Mouse (Mus musculus): Measurements from ENCODE around the gene Usp48.

GRCm38 (mm10) chr4:137671711-137672500 is 78.4 kb downstream of the Usp48 start:
- TF ChIP-seq CTCF (IDR thresholded peaks at IDR 0.05; ENCODE audit: low read depth) (no peak), EP300 (IDR thresholded peaks at IDR 0.05; ENCODE audit: low read depth) (no peak)

All from liver, embryonic 14.5 days (tissue).